8 mouse cellular contexts compared by ENCODE assay signal in genomic region chr14:34549004-34549671, GRCm38 (mm10). TPM values are rescaled to one million over a fixed set of nuclear protein-coding genes. Genes with fewer than 3 reads are reported as not detected.
DNase-seq lines count a peak whose midpoint lies in the region; ATAC-seq and TF ChIP-seq lines count a peak whose summit lies in the region.

No protein-coding gene starts in this region.

- ATAC-seq in forebrain, embryonic 11.5 days (replicated peaks; ENCODE audit: low FRiP score): peak; percentile 94
- ATAC-seq in heart, embryonic 16.5 days (replicated peaks; ENCODE audit: extremely low read depth, insufficient read depth, low FRiP score): peak; percentile 74
- peak; percentile 97 for ATAC-seq in liver, postnatal 0 days
- peak; percentile 97 for ATAC-seq in neural tube, embryonic 14.5 days (ENCODE audit: low read depth)

- no peaks in the 10 kb centered on the region for H3K27me3 ChIP-seq in ES-Bruce4 (ENCODE audit: control insufficient read depth, insufficient read depth, low read length, poor library complexity, severe bottlenecking)
- H3K27me3 ChIP-seq in forebrain, embryonic 11.5 days (ENCODE audit: control insufficient read depth, insufficient read depth, low read length): peaks cover 2% of the 10 kb centered on the region; the same call in 1 of the 2 replicates
- H3K27me3 ChIP-seq in heart, embryonic 16.5 days (ENCODE audit: control insufficient read depth, insufficient read depth, low read length): no peaks in the 10 kb centered on the region
- H3K27me3 ChIP-seq in liver, postnatal 0 days (ENCODE audit: insufficient read depth, low read length): peaks cover 21% of the 10 kb centered on the region
- H3K27me3 ChIP-seq in neural tube, embryonic 14.5 days (ENCODE audit: control insufficient read depth, insufficient read depth, low read length): no peaks in the 10 kb centered on the region

- H3K36me3 ChIP-seq in ES-Bruce4 (ENCODE audit: control insufficient read depth, insufficient read depth, low read length, poor library complexity, severe bottlenecking): no peaks in the 10 kb centered on the region
- H3K36me3 ChIP-seq in forebrain, embryonic 11.5 days (ENCODE audit: control insufficient read depth, insufficient read depth, low read length): no peaks in the 10 kb centered on the region
- H3K36me3 ChIP-seq in heart, embryonic 16.5 days (ENCODE audit: control insufficient read depth, insufficient read depth): peaks cover 10% of the 10 kb centered on the region
- no peaks in the 10 kb centered on the region for H3K36me3 ChIP-seq in liver, postnatal 0 days (replicated peaks; ENCODE audit: insufficient read depth, low read length)
- no peaks in the 10 kb centered on the region for H3K36me3 ChIP-seq in neural tube, embryonic 14.5 days (ENCODE audit: control insufficient read depth, insufficient read depth, low read length)

- peak overlapping the region; percentile 95 for H3K27ac ChIP-seq in ES-Bruce4 (ENCODE audit: insufficient read depth, low read length)
- H3K27ac ChIP-seq in forebrain, embryonic 11.5 days (ENCODE audit: low read depth, low read length): no peak overlapping the region; the same call in 1 of the 2 replicates
- H3K27ac ChIP-seq in heart, embryonic 16.5 days (ENCODE audit: low read length): peak overlapping the region; percentile 84
- no peak overlapping the region for H3K27ac ChIP-seq in liver, postnatal 0 days (ENCODE audit: low read depth)
- H3K27ac ChIP-seq in neural tube, embryonic 14.5 days (ENCODE audit: low read depth, low read length): peak overlapping the region; percentile 84

- H3K9ac ChIP-seq in ES-Bruce4 (ENCODE audit: low read depth, poor library complexity, severe bottlenecking): peak overlapping the region; percentile 93
- peak overlapping the region; percentile 86 for H3K9ac ChIP-seq in forebrain, embryonic 11.5 days (ENCODE audit: low read length)
- H3K9ac ChIP-seq in heart, embryonic 16.5 days (ENCODE audit: low read length): peak overlapping the region; percentile 76
- H3K9ac ChIP-seq in liver, postnatal 0 days (replicated peaks): peak overlapping the region; percentile 78
- peak overlapping the region; percentile 96 for H3K9ac ChIP-seq in neural tube, embryonic 14.5 days (replicated peaks; ENCODE audit: low read depth, low read length)

- peak; percentile 51 for DNase-seq in c-Kit-positive CD71-negative TER-119-negative erythroid progenitor cells, embryonic 14.5 days (ENCODE audit: low read depth)
- DNase-seq in forebrain, embryonic 11.5 days (ENCODE audit: low spot score): peak; percentile 95
- DNase-seq in kidney, postnatal 36 days: peak; percentile 82 to 90
- DNase-seq in liver, postnatal 0 days: peak; percentile 85
- peak; percentile 24 to 34 for DNase-seq in thymus, adult 18-20 months

- 0 out of 2 replicates have a peak, but pooled peaks have one; percentile 38 for TF ChIP-seq EP300 in ES-Bruce4 (IDR thresholded peaks at IDR 0.05; ENCODE audit: insufficient read depth, low read depth, low read length)
- TF ChIP-seq EP300 in liver, postnatal 0 days (IDR thresholded peaks at IDR 0.05; ENCODE audit: low read depth): no peak

- H3K4me3 ChIP-seq in ES-Bruce4 (ENCODE audit: low read depth, low read length): peak overlapping the region; percentile 77
- peak overlapping the region; percentile 72 for H3K4me3 ChIP-seq in forebrain, embryonic 11.5 days (ENCODE audit: low read depth, low read length)
- peak overlapping the region; percentile 58 for H3K4me3 ChIP-seq in heart, embryonic 16.5 days (ENCODE audit: low read length)
- peak overlapping the region; percentile 65 for H3K4me3 ChIP-seq in liver, postnatal 0 days (ENCODE audit: low read depth, low read length)
- peak overlapping the region; percentile 73 for H3K4me3 ChIP-seq in neural tube, embryonic 14.5 days (ENCODE audit: low read depth, low read length)

- under 1% methylated on average over 54 of the region's 55 CpGs for WGBS in forebrain, embryonic 11.5 days
- 2% methylated on average over 55 of the region's 55 CpGs for WGBS in heart, embryonic 16.5 days
- WGBS in liver, postnatal 0 days (ENCODE audit: insufficient replicate concordance): 2% methylated on average over 54 of the region's 55 CpGs
- WGBS in neural tube, embryonic 14.5 days: under 1% methylated on average over 53 of the region's 55 CpGs

- peak overlapping the region; percentile 94 for H3K4me2 ChIP-seq in forebrain, embryonic 11.5 days (ENCODE audit: low read depth, low read length, severe bottlenecking)
- H3K4me2 ChIP-seq in heart, embryonic 16.5 days (ENCODE audit: low read depth, low read length): peak overlapping the region; percentile 73
- H3K4me2 ChIP-seq in liver, postnatal 0 days (ENCODE audit: low read depth, low read length): peak overlapping the region; percentile 98
- peak overlapping the region; percentile 79 for H3K4me2 ChIP-seq in neural tube, embryonic 14.5 days (ENCODE audit: low read depth, low read length)

- peak; percentile 66 for TF ChIP-seq CTCF in ES-Bruce4 (IDR thresholded peaks at IDR 0.05; ENCODE audit: low read depth, low read length)
- TF ChIP-seq CTCF in liver, postnatal 0 days (IDR thresholded peaks at IDR 0.05; ENCODE audit: low read depth): peak; percentile 93

- no peak for TF ChIP-seq POLR2A in ES-Bruce4 (IDR thresholded peaks at IDR 0.05; ENCODE audit: insufficient read depth, low read length)

- H3K4me1 ChIP-seq in ES-Bruce4 (ENCODE audit: control insufficient read depth, insufficient read depth, low read length): no peaks in the 10 kb centered on the region
- 0 out of 2 replicates have a peak, but pooled peaks cover 2% of the 10 kb centered on the region for H3K4me1 ChIP-seq in forebrain, embryonic 11.5 days (replicated peaks; ENCODE audit: control insufficient read depth, insufficient read depth, low read length)
- peaks cover 61% of the 10 kb centered on the region for H3K4me1 ChIP-seq in heart, embryonic 16.5 days (ENCODE audit: control insufficient read depth, insufficient read depth, low read length)
- peaks cover 3% of the 10 kb centered on the region; the same call in 1 of the 2 replicates for H3K4me1 ChIP-seq in liver, postnatal 0 days (ENCODE audit: insufficient read depth)
- H3K4me1 ChIP-seq in neural tube, embryonic 14.5 days (ENCODE audit: control insufficient read depth, insufficient read depth, low read length): 0 out of 2 replicates have a peak, but pooled peaks cover 3% of the 10 kb centered on the region

- no peaks in the 10 kb centered on the region for H3K9me3 ChIP-seq in ES-Bruce4 (replicated peaks; ENCODE audit: control insufficient read depth, insufficient read depth, low read length, poor library complexity, severe bottlenecking)
- H3K9me3 ChIP-seq in forebrain, embryonic 11.5 days (ENCODE audit: control insufficient read depth, low read length): no peaks in the 10 kb centered on the region
- H3K9me3 ChIP-seq in heart, embryonic 16.5 days (replicated peaks; ENCODE audit: control insufficient read depth, low read length): no peaks in the 10 kb centered on the region
- no peaks in the 10 kb centered on the region for H3K9me3 ChIP-seq in liver, postnatal 0 days (ENCODE audit: low read length)
- H3K9me3 ChIP-seq in neural tube, embryonic 14.5 days (ENCODE audit: control insufficient read depth, low read length): no peaks in the 10 kb centered on the region

RNA-seq across cellular contexts. Expression of gene 9230112D13Rik, which starts 26.5 kb away (rescaled TPM):
- polyA plus RNA-seq in ES-Bruce4 (2011; ENCODE audit: insufficient read depth, insufficient read length, low read depth, missing spikeins): not detected in 2 replicates
- polyA plus RNA-seq in forebrain, embryonic 11.5 days (2014; fragmentation: Nextera tagmentation; extraction: Ambion mirVana): not detected in 2 replicates
- not detected in 2 replicates for polyA plus RNA-seq in heart, embryonic 16.5 days (2015; fragmentation: Nextera tagmentation; extraction: Ambion mirVana)
- polyA plus RNA-seq in liver, postnatal 0 days (2015; fragmentation: Nextera tagmentation; extraction: Ambion mirVana): not detected in 2 replicates
- polyA plus RNA-seq in neural tube, embryonic 14.5 days (2014; fragmentation: Nextera tagmentation; extraction: Ambion mirVana): not detected in 2 replicates

RNA-seq across cellular contexts. Expression of gene Ldb3, which starts 39.3 kb away (rescaled TPM):
- polyA plus RNA-seq in ES-Bruce4 (2011; ENCODE audit: insufficient read depth, insufficient read length, low read depth, missing spikeins): 3.4 and 4.0 TPM in 2 replicates
- polyA plus RNA-seq in forebrain, embryonic 11.5 days (2014; fragmentation: Nextera tagmentation; extraction: Ambion mirVana): not detected in 2 replicates
- polyA plus RNA-seq in heart, embryonic 16.5 days (2015; fragmentation: Nextera tagmentation; extraction: Ambion mirVana): 356 and 369 TPM in 2 replicates
- 0.26 and 3.2 TPM in 2 replicates for polyA plus RNA-seq in liver, postnatal 0 days (2015; fragmentation: Nextera tagmentation; extraction: Ambion mirVana)
- 0.57 and 0.91 TPM in 2 replicates for polyA plus RNA-seq in neural tube, embryonic 14.5 days (2014; fragmentation: Nextera tagmentation; extraction: Ambion mirVana)

RNA-seq across cellular contexts. Expression of gene Bmpr1a, which starts 46.0 kb away (rescaled TPM):
- 75.3 and 75.4 TPM in 2 replicates for polyA plus RNA-seq in ES-Bruce4 (2011; ENCODE audit: insufficient read depth, insufficient read length, low read depth, missing spikeins)
- polyA plus RNA-seq in forebrain, embryonic 11.5 days (2014; fragmentation: Nextera tagmentation; extraction: Ambion mirVana): 56.0 and 60.4 TPM in 2 replicates
- 27.8 and 36.4 TPM in 2 replicates for polyA plus RNA-seq in heart, embryonic 16.5 days (2015; fragmentation: Nextera tagmentation; extraction: Ambion mirVana)
- polyA plus RNA-seq in liver, postnatal 0 days (2015; fragmentation: Nextera tagmentation; extraction: Ambion mirVana): 4.7 and 5.0 TPM in 2 replicates
- 26.9 and 29.1 TPM in 2 replicates for polyA plus RNA-seq in neural tube, embryonic 14.5 days (2014; fragmentation: Nextera tagmentation; extraction: Ambion mirVana)

RNA-seq across cellular contexts. Expression of gene Opn4, which starts 50.8 kb away (rescaled TPM):
- polyA plus RNA-seq in ES-Bruce4 (2011; ENCODE audit: insufficient read depth, insufficient read length, low read depth, missing spikeins): not detected in 2 replicates
- 0.12 and 0.84 TPM in 2 replicates for polyA plus RNA-seq in forebrain, embryonic 11.5 days (2014; fragmentation: Nextera tagmentation; extraction: Ambion mirVana)
- polyA plus RNA-seq in heart, embryonic 16.5 days (2015; fragmentation: Nextera tagmentation; extraction: Ambion mirVana): 6.8 and 8.5 TPM in 2 replicates
- not detected in 2 replicates for polyA plus RNA-seq in liver, postnatal 0 days (2015; fragmentation: Nextera tagmentation; extraction: Ambion mirVana)
- not detected in 2 replicates for polyA plus RNA-seq in neural tube, embryonic 14.5 days (2014; fragmentation: Nextera tagmentation; extraction: Ambion mirVana)

Comparison
In these comparisons a context has a peak if more than half of its experiments do, and no peak if none do; other contexts are left out.
1. H3K27ac ChIP-seq: peak in ES-Bruce4 (single experiment), heart, embryonic 16.5 days (single experiment) and neural tube, embryonic 14.5 days (single experiment); none in forebrain, embryonic 11.5 days (single experiment) and liver, postnatal 0 days (single experiment).
2. DNase-seq: peak in every context shown above with its lines; median percentile 95 in forebrain, embryonic 11.5 days; 86 in kidney, postnatal 36 days; 85 in liver, postnatal 0 days; 51 in c-Kit-positive CD71-negative TER-119-negative erythroid progenitor cells, embryonic 14.5 days; 29 in thymus, adult 18-20 months.
3. RNA of gene Ldb3, which starts 39.3 kb away (polyA plus RNA-seq): 356 to 369 TPM in heart, embryonic 16.5 days; 3.4 to 4.0 TPM in ES-Bruce4, 0.57 to 0.91 TPM in neural tube, embryonic 14.5 days, 0.26 to 3.2 TPM in liver, postnatal 0 days and not detected in forebrain, embryonic 11.5 days; every median in the first group is over 10 times any median in the second.
4. Peak in every context shown above with its lines, with median percentiles within 50 percentile points of each other: H3K4me3 ChIP-seq, H3K9ac ChIP-seq, ATAC-seq and H3K4me2 ChIP-seq.